Mouse (Mus musculus) left cerebral cortex, adult 9 months (tissue): Measurements from ENCODE around the gene Slc13a4.
A peak's percentile ranks its signal among the peaks of the same experiment; 100 is the strongest.

Experiments
- DNase-seq, 2 experiments: peaks; one replicate each; pipeline ENCODE4 v3.0.0; 2022; ENCODE audit warnings: low spot score in 2 of 2

Gene Slc13a4

GRCm38 (mm10) chr6:35256691-35257090 lies 51.2 kb downstream of the Slc13a4 start:
- peak in 1 of 2 experiments; percentile 58 for DNase-seq

DNA sequence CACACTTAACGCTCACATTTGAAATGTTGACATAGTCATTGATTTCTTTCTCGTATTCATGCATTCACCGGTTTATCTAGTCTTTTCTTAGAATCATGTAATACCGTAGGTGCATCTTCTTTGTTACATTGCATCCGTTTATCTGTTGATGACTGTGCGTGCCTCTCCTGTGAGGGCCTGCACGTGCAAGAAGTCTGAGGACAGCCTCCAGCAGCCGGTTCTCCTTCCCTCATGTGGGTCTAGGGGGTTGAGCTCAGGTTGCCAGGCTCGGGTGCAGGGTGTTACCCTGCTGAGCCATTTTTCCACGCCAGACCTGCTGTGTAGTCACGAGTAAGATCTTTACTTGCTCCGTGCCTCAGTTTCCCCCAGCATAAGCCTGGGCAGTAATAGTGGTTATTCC lies 52.9 kb downstream of the Slc13a4 start:
- no peak for DNase-seq

DNA sequence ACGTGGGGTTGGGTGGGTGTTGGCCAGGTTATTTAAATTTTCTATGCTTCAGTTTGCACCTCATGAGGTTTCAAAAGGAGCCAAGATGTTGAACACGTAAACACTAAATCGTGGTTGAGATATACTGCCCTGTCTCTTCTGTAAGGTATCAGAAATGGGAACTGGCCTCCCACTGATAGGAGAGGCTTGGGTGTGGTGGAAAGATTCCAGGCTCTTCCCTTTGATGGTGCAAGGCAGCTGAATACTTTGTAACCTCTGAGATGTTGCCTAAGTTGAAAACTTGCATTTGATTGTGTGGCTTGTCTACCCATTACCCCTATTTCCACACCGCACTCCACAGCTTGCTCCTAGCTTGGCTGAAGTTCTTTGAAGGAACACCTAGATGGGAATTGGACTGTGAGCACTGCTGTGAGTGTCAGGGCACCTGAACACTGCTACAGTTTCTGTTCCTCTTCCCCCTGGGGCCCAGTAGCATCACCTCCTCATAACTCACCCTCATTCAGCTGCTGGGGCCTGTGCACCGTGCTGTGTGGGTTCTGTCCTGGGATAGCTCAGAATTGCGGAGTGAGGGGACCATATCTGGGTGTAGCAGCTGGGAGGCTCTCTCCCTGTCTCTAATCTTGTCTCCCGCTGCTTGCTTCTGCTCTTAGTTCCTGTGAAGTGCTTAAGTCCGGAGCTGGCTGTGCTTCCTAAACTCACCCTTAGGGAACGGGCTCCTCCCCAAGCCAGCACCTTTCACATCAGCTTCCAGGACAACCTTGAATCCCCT lies 53.6 kb downstream of the Slc13a4 start:
- no peak for DNase-seq

DNA sequence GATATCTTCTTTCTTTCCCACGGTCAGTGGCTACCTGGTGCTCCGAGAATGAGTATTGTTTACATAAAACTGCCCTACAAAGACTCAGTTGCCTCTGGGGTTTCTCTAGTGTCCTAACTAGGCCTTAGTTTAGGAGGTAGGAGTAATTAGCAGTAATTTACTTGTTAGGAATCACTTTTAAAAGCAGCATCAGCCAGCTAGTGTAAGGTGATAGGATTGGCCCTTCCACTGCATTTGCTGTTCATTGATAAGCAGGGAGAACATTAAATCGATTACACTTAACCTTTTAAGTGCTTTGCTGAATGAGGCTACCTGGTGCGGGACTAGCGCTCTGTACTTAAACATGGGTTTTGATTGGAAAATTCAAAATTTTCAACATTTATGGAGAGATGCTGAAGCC lies 54.5 kb downstream of the Slc13a4 start:
- DNase-seq, result no peak

DNA sequence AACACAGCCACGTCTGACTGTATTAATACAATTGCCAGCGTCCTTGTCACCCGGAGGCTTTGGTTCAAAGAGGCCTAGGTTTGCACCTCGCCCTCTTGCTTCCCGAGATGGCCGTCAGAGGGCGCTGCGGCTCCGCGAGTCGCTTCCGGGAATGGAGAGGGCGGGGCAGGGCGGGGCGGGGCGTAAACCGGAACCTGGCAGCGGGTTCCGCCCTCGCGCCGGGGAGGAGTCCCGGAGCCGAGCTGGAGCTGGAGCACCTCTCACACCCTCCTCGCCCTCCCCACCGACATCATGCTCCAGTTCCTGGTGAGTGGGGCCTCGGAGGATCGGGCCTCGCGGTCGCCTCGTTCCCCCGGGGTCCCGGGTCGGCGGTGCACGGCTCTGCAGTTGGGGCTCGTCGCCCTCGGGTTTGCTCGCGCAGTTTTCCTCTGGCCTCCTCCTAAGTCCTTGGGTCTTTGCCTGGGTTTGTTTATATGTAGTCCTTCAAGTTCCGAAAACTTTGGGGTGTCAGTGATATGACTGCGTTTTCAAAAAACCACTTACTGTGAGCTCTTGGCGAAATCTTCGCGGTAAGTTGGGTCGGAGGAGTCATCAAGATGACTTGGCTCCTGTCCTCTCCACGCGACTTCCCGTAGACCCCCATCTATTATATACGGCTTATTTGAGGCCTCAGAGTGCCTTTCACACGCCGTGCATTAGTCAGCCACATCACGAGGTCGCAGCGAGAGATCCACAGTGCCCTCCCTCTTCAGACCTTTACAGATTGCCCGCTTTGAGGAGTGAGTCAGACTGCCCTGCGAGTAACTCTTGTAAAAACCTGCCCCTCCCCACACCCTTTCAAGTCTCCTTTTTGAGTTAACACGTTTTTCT lies 55.2 kb downstream of the Slc13a4 start:
- peak; percentile 53 to 81 for DNase-seq

- DNase-seq, result peak in 1 of 2 experiments; percentile 15
Measured at GRCm38 (mm10) chr6:35251807-35252476, 56.0 kb downstream of the Slc13a4 start.

DNA sequence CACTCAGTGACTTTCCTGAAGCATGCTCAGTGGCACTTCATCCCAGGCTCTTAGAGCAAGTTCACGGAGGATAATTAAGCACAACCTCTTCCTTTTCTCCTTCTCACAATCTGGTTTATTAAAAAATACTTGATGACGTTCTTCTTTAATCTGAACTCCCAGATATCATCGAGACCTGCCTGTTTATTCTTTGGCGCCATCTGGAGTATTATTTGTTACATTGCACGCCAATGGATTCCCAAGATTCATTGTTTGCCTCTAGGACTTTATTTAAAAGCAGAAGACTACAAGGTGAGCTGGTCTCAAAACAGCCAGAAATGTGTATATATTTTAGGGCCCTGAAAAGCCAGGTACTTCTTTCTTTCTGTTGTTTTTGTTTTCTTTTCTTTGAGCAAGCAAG lies 62.8 kb downstream of the Slc13a4 start:
- DNase-seq, result peak in 1 of 2 experiments; percentile 26

- DNase-seq, result no peak
Measured at GRCm38 (mm10) chr6:35243989-35244388, 63.9 kb downstream of the Slc13a4 start.

DNA sequence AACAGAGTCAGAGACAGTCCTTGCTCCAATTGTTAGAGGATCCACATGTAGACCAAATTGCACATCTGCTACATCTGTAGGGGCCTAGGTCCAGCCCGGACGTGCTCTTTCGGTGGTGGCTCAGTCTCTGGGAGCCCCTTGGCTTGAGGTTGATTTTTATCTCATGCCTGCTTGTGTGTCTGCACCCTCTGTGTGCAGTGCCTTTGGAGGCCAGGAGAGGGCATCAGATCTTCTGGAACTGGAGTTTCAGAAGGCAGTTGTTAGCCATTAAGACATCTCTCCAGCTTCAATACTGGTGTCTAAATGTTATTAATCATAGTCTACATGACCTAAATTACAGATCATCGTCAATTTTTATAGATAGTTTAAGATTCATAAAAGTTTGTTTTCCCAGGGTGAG lies 64.7 kb downstream of the Slc13a4 start:
- DNase-seq, result no peak

DNA sequence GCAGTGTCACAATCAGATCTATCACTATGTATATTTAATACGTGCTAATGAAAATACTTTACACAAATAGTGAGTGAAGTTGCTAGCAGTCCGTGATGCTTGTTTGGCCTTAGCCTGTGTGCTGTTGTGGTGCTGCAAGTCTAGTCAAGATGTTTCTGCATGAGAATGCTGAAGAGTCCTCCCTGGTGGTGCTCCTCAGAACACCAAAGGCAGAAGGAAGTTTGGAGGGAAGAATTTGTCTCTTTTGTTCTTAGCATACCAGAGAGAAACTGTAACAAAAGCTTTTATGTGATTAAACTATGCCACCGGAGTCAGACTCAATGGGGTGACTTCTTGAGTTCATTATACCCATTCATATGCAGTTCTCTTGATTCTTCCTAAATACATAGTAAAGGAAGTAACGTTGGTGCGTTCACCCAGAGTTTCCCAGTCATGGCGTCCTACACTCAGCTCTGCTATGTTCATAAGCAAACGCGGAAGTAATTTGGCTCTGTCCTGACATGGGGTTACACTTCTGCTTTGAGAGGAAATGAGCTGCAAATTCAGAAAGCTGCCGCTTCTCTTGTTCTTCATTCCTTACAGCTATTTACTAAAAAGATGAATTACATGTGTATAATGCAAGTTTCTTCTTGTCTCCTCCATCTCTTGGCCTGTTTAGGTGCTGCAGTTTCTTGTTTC lies 71.7 kb downstream of the Slc13a4 start:
- no peak for DNase-seq

- DNase-seq, result no peak
Measured at GRCm38 (mm10) chr6:35229415-35229814, 78.5 kb downstream of the Slc13a4 start.

DNA sequence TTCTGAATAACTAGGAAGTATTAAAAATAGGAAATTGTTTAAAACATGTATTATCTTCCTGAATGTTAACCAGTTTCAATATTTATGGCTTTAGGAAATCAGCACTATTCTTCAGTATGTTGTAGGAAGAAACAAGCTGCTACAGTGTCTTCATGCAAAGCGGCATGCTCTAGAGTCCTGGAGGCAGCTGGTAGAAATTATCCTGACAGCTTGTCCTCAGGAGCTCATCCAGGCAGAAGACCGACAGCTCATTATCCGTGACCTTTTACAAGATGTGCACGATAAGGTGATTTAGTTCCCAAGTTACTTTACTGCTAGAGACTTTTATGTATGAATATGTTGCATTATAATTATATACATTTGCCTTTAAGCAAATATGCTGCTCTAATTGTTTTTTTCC lies 82.2 kb downstream of the Slc13a4 start:
- DNase-seq, result no peak
